Mouse (Mus musculus) hindbrain, postnatal 0 days (tissue): Measurements from ENCODE around the gene Mink1. TPM values are rescaled to one million over a fixed set of nuclear protein-coding genes. Genes with fewer than 3 reads are reported as not detected.

ENCODE experiments used
- ATAC-seq: fragments of 200-750 bp; cut with Nextera tagmentation; 2 replicates; pipeline ENCODE4 v1.8.0; 2017; ENCODE audit warnings: mild to moderate bottlenecking, moderate TSS enrichment, moderate library complexity
- DNase-seq: peaks from one replicate; pipeline ENCODE4 v3.0.0-alpha.2; 2015; ENCODE audit warnings: low spot score
- H3K27ac ChIP-seq: fragments of 300-500 bp; sonication (generic); 2 replicates; pipeline ENCODE4 v1.5.1; 2014; ENCODE audit warnings: mild to moderate bottlenecking
- H3K27me3 ChIP-seq: fragments of 300-500 bp; sonication (generic); 2 replicates; pipeline ENCODE4 v1.6.1; 2014; ENCODE audit warnings: low read length, mixed read lengths; ENCODE audit not compliant: insufficient read depth
- H3K36me3 ChIP-seq: fragments of 300-500 bp; sonication (generic); 2 replicates; pipeline ENCODE4 v1.6.1; 2014; ENCODE audit warnings: low read length, mixed read lengths; ENCODE audit not compliant: insufficient read depth
- H3K4me1 ChIP-seq: fragments of 300-500 bp; sonication (generic); 2 replicates; pipeline ENCODE4 v1.6.1; 2014; ENCODE audit warnings: antibody characterized with exemption, low read length, mixed read lengths; ENCODE audit not compliant: insufficient read depth
- H3K4me2 ChIP-seq: fragments of 300-500 bp; sonication (generic); 2 replicates; pipeline ENCODE4 v1.6.1; 2014; ENCODE audit warnings: low read depth, mild to moderate bottlenecking, low read length, moderate library complexity, mixed read lengths
- H3K4me3 ChIP-seq: fragments of 300-500 bp; sonication (generic); 2 replicates; pipeline ENCODE4 v1.5.1; 2014; ENCODE audit warnings: low read length
- H3K9ac ChIP-seq: fragments of 300-500 bp; sonication (generic); replicated peaks from 2 replicates; pipeline ENCODE4 v1.6.1; 2014; ENCODE audit warnings: mild to moderate bottlenecking, low read length, moderate library complexity, mixed read lengths
- H3K9me3 ChIP-seq: fragments of 300-500 bp; sonication (generic); 2 replicates; pipeline ENCODE4 v1.6.1; 2016; ENCODE audit warnings: low read length, mixed read lengths
- CTCF ChIP-seq: IDR thresholded peaks from 2 replicates; pipeline ENCODE4 v1.5.1; 2016; ENCODE audit warnings: antibody characterized with exemption, control low read depth, low read depth
- WGBS: fragments of 180-500 bp; shearing (Covaris S2); extraction: QIAGEN DNeasy Blood & Tissue Kit; methylation state at CpG from one replicate; pipeline ENCODE4 v1.1.7; 2014; 5-methylcytosine and 5-hydroxymethylcytosine counted together
- polyA plus RNA-seq: library from polyadenylated mRNA; unstranded; fragments of >200 nt; fragmentation: Nextera tagmentation; extraction: Ambion mirVana; gene quantifications from 2 replicates; pipeline ENCODE4 v1.2.1, GENCODE M21; 2015
- total RNA-seq: library from RNA; depleted of rRNA; stranded (reverse); fragments of >200 nt; gene quantifications from 2 replicates; pipeline ENCODE4 v1.2.3, GENCODE M21; 2014; rRNA removed

Mink1 gene
- total RNA-seq (56.6 and 73.3 TPM in 2 replicates), polyA plus RNA-seq (13.6 and 15.2 TPM in 2 replicates)

GRCm38 (mm10) chr11:70562287-70562994, at the start of gene Mink1:
Gene Mink1 (plus strand): TSS chr11:70562881.
- no peak for TF ChIP-seq CTCF
- Histone ChIP-seq H3K36me3 (no peaks in the 10 kb centered on the region), H3K4me2 (peak within 1 kb of the TSS; percentile 92), H3K9ac (peak within 1 kb of the TSS; percentile 96), H3K4me3 (peak within 1 kb of the TSS; percentile 91), H3K9me3 (no peaks in the 10 kb centered on the region), H3K4me1 (peaks cover 13% of the 10 kb centered on the region), H3K27ac (peak within 1 kb of the TSS; percentile 86), H3K27me3 (no peaks in the 10 kb centered on the region)
- DNase-seq, result peak; percentile 96
- peak; percentile 97 for ATAC-seq
- 2% methylated on average over 53 of the region's 57 CpGs for WGBS

GRCm38 (mm10) chr11:70513520-70513919, 49.2 kb upstream of the Mink1 start:
- WGBS, result 42% methylated on average over 11 of the region's 11 CpGs
- H3K9ac ChIP-seq, result no peak overlapping the region

GRCm38 (mm10) chr11:70514288-70514687, 48.4 kb upstream of the Mink1 start, which contains the start of gene Vmo1:
Gene Vmo1 (minus strand): TSS chr11:70514616.
- Histone ChIP-seq H3K4me1 (0 out of 2 replicates have a peak, but pooled peaks cover 6% of the 10 kb centered on the region), H3K9ac (no peak within 1 kb of the TSS), H3K27me3 (no peaks in the 10 kb centered on the region), H3K4me3 (no peak within 1 kb of the TSS), H3K4me2 (no peak within 1 kb of the TSS), H3K27ac (no peak within 1 kb of the TSS), H3K9me3 (no peaks in the 10 kb centered on the region), H3K36me3 (no peaks in the 10 kb centered on the region)
- no peak for ATAC-seq
- DNase-seq, result no peak
- no peak for TF ChIP-seq CTCF
- WGBS, result 90% methylated on average over 7 of the region's 7 CpGs

More at GRCm38 (mm10) chr11:70513520-70513919, 49.2 kb upstream of the Mink1 start:
- Histone ChIP-seq H3K27ac (no peak overlapping the region), H3K9me3 (no peaks in the 10 kb centered on the region), H3K4me2 (no peak overlapping the region), H3K36me3 (no peaks in the 10 kb centered on the region), H3K4me1 (0 out of 2 replicates have a peak, but pooled peaks cover 6% of the 10 kb centered on the region), H3K4me3 (no peak overlapping the region), H3K27me3 (no peaks in the 10 kb centered on the region)
- TF ChIP-seq CTCF, result no peak
- ATAC-seq (no peak), DNase-seq (no peak)

- Histone ChIP-seq H3K27ac (no peak overlapping the region), H3K4me3 (no peak overlapping the region), H3K4me1 (no peaks in the 10 kb centered on the region), H3K27me3 (no peaks in the 10 kb centered on the region), H3K36me3 (no peaks in the 10 kb centered on the region), H3K4me2 (no peak overlapping the region), H3K9ac (no peak overlapping the region), H3K9me3 (no peaks in the 10 kb centered on the region)
- TF ChIP-seq CTCF, result peak; percentile 82
- ATAC-seq, result no peak
- DNase-seq, result peak; percentile 81
- 18% methylated on average over 2 of the region's 2 CpGs for WGBS
Measured at GRCm38 (mm10) chr11:70516352-70516751, 46.3 kb upstream of the Mink1 start.

GRCm38 (mm10) chr11:70518436-70518835, 44.2 kb upstream of the Mink1 start:
- H3K27me3 ChIP-seq, result no peaks in the 10 kb centered on the region
- TF ChIP-seq CTCF, result no peak
- H3K9ac ChIP-seq, result no peak overlapping the region
- no peak overlapping the region for H3K4me2 ChIP-seq
- no peak overlapping the region for H3K4me3 ChIP-seq
- no peak overlapping the region for H3K27ac ChIP-seq
- no peak for ATAC-seq
- no peaks in the 10 kb centered on the region for H3K9me3 ChIP-seq
- H3K36me3 ChIP-seq, result no peaks in the 10 kb centered on the region
- 67% methylated on average over 1 of the region's 1 CpGs for WGBS
- H3K4me1 ChIP-seq, result no peaks in the 10 kb centered on the region
- no peak for DNase-seq

GRCm38 (mm10) chr11:70518923-70519322, 43.8 kb upstream of the Mink1 start, which contains the start of gene Gltpd2:
Gene Gltpd2 (plus strand): TSS chr11:70519196.
- 74% methylated on average over 10 of the region's 10 CpGs for WGBS

More at GRCm38 (mm10) chr11:70518923-70519322, 43.8 kb upstream of the Mink1 start, which contains the start of gene Gltpd2:
- TF ChIP-seq CTCF, result no peak
- H3K4me2 ChIP-seq, result peak within 1 kb of the TSS; percentile 42
- no peaks in the 10 kb centered on the region for H3K9me3 ChIP-seq
- H3K4me3 ChIP-seq, result peak within 1 kb of the TSS; percentile 22; the same call in 1 of the 2 replicates
- no peaks in the 10 kb centered on the region for H3K4me1 ChIP-seq
- H3K9ac ChIP-seq, result peak within 1 kb of the TSS; percentile 52
- no peaks in the 10 kb centered on the region for H3K36me3 ChIP-seq
- ATAC-seq (no peak), DNase-seq (no peak)
- H3K27me3 ChIP-seq, result no peaks in the 10 kb centered on the region
- peak within 1 kb of the TSS; percentile 73; the same call in 1 of the 2 replicates for H3K27ac ChIP-seq
